Mouse (Mus musculus): ENCODE measurements at regions not wholly inside any gene's neighbourhood (a gene's known extent, or its start where the extent isn't known, plus 50 kb on each side); places are given as distances from the start of the nearest gene placed in this dataset.

DNA sequence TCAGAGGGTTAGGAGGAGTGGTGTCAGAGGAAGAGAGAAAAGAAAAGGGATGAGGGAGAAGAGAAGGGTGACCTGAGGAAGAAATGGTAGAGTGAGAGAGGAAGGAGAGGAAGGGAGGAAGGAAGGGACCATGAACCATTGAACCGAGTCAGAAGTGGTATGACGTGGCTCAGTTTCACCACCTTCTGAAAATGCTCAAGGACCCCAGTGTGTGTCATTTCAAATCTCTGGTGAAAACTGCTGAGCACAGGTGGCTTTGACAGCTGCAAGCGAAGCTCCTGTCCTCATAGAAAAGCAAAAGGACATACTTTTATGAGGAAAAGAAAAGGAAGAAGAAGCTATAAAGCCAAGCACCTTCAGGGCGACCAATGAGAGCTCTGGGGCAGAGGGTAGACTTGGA, 214.3 kb downstream of the Gm9195 start:
- 68% methylated on average over 4 of the region's 4 CpGs for WGBS
- no peak overlapping the region for H3K4me3 ChIP-seq (ENCODE audit: insufficient read depth, low read depth, low read length)
- DNase-seq (ENCODE audit: extremely low read depth, low read depth, low spot score) = no peak

DNA sequence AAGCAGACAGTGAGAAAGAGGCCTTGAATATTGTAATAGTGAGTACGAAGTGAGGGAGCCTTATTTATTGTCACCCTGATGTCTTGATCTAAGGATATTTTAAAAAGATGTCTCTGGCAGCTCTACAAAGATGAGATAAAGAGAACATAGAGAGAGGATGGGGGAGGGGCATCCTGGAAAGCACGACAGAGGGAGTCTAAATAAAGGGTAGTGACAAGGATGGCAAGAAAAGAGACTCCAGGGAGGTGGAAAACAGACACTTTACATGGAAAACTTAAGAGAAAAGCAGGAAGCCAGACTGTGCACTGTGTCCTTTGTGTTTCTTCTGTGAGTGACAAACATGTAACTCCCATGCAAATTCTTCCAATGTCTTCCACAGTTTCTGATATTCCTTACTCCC, 232.4 kb downstream of the Gm9195 start:
- Histone ChIP-seq H3K27me3 (ENCODE audit: control insufficient read depth, insufficient read depth, low read length) (no peaks in the 10 kb centered on the region), H3K36me3 (ENCODE audit: control insufficient read depth, insufficient read depth, low read length) (no peaks in the 10 kb centered on the region), H3K27ac (replicated peaks; ENCODE audit: insufficient read depth, low read depth, low read length) (no peak overlapping the region), H3K79me2 (ENCODE audit: control insufficient read depth, insufficient read depth, low read length) (no peaks in the 10 kb centered on the region), H3K4me3 (ENCODE audit: insufficient read depth, low read depth, low read length) (no peak overlapping the region), H3K9ac (ENCODE audit: low read depth, low read length) (no peak overlapping the region), H3K4me1 (ENCODE audit: control insufficient read depth, insufficient read depth, low read length) (no peaks in the 10 kb centered on the region)
- no peak for TF ChIP-seq POLR2A (IDR thresholded peaks at IDR 0.05; ENCODE audit: extremely low read depth, insufficient read depth, low read length)
- no peak for TF ChIP-seq CTCF (IDR thresholded peaks at IDR 0.05; ENCODE audit: low read depth, low read length)
- WGBS = 46% methylated on average over 2 of the region's 2 CpGs
- DNase-seq (ENCODE audit: extremely low read depth, low read depth, low spot score) = no peak

More for the DNA sequence above, 214.3 kb downstream of the Gm9195 start:
- H3K79me2 ChIP-seq (ENCODE audit: control insufficient read depth, insufficient read depth, low read length) = no peaks in the 10 kb centered on the region
- H3K27me3 ChIP-seq (ENCODE audit: control insufficient read depth, insufficient read depth, low read length) = no peaks in the 10 kb centered on the region; the same call in 1 of the 2 replicates
- TF ChIP-seq POLR2A (IDR thresholded peaks at IDR 0.05; ENCODE audit: extremely low read depth, insufficient read depth, low read length) (no peak), CTCF (IDR thresholded peaks at IDR 0.05; ENCODE audit: low read depth, low read length) (no peak)
- no peak overlapping the region for H3K27ac ChIP-seq (replicated peaks; ENCODE audit: insufficient read depth, low read depth, low read length)
- no peaks in the 10 kb centered on the region for H3K36me3 ChIP-seq (ENCODE audit: control insufficient read depth, insufficient read depth, low read length)
- H3K4me1 ChIP-seq (ENCODE audit: control insufficient read depth, insufficient read depth, low read length) = no peaks in the 10 kb centered on the region
- no peak overlapping the region for H3K9ac ChIP-seq (ENCODE audit: low read depth, low read length)

DNA sequence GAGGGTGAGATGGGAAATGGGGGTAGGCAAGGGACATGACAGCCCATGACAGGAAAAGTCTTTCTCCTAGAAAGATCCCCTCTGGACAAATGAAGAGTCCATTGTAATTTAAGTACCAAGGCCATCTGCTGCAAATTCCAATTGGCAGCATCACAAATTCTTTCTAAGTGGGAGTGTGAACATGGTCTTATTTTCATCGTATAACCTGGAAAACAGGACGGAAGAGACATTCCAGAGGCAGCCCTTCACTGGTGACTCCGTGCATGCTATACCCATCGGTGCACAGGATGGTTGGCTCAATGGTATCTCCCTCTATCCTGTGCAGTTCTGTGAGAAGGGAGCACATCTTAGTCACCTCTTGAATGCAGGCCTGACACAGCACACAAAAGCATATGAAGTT, 249.8 kb downstream of the Gm9195 start:
- Histone ChIP-seq H3K27ac (replicated peaks; ENCODE audit: insufficient read depth, low read depth, low read length) (no peak overlapping the region), H3K27me3 (ENCODE audit: control insufficient read depth, insufficient read depth, low read length) (no peaks in the 10 kb centered on the region), H3K4me3 (ENCODE audit: insufficient read depth, low read depth, low read length) (no peak overlapping the region), H3K36me3 (ENCODE audit: control insufficient read depth, insufficient read depth, low read length) (no peaks in the 10 kb centered on the region), H3K4me1 (ENCODE audit: control insufficient read depth, insufficient read depth, low read length) (no peaks in the 10 kb centered on the region), H3K9ac (ENCODE audit: low read depth, low read length) (no peak overlapping the region), H3K79me2 (ENCODE audit: control insufficient read depth, insufficient read depth, low read length) (no peaks in the 10 kb centered on the region)
- no peak for DNase-seq (ENCODE audit: extremely low read depth, low read depth, low spot score)
- 87% methylated on average over 4 of the region's 4 CpGs for WGBS
- TF ChIP-seq POLR2A (IDR thresholded peaks at IDR 0.05; ENCODE audit: extremely low read depth, insufficient read depth, low read length) = no peak
- TF ChIP-seq CTCF (IDR thresholded peaks at IDR 0.05; ENCODE audit: low read depth, low read length) = no peak

DNA sequence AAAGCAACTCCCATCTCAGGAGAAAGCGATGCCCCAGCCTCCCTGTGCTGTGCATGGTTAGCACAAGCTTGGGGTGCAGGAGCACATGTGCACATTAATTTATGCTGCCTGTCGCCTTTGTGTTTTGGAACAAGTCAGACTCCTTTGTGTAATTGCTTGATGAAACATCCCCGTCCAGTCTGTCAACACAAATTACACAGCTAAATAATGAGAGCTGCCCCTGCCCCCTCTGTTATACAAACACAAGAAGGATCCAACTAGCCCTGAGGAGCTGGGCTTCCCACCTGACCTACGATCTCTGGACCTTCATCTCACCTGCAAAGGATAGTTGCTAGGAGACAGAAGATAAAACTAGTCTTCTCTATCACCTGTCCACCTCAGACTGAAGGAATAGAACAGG, 251.4 kb downstream of the Gm9195 start:
- Histone ChIP-seq H3K9ac (ENCODE audit: low read depth, low read length) (no peak overlapping the region), H3K4me1 (ENCODE audit: control insufficient read depth, insufficient read depth, low read length) (no peaks in the 10 kb centered on the region), H3K27ac (replicated peaks; ENCODE audit: insufficient read depth, low read depth, low read length) (no peak overlapping the region), H3K36me3 (ENCODE audit: control insufficient read depth, insufficient read depth, low read length) (no peaks in the 10 kb centered on the region), H3K79me2 (ENCODE audit: control insufficient read depth, insufficient read depth, low read length) (no peaks in the 10 kb centered on the region), H3K27me3 (ENCODE audit: control insufficient read depth, insufficient read depth, low read length) (no peaks in the 10 kb centered on the region), H3K4me3 (ENCODE audit: insufficient read depth, low read depth, low read length) (no peak overlapping the region)
- DNase-seq (ENCODE audit: extremely low read depth, low read depth, low spot score) = no peak
- 34% methylated on average over 4 of the region's 4 CpGs for WGBS
- no peak for TF ChIP-seq CTCF (IDR thresholded peaks at IDR 0.05; ENCODE audit: low read depth, low read length)
- TF ChIP-seq POLR2A (IDR thresholded peaks at IDR 0.05; ENCODE audit: extremely low read depth, insufficient read depth, low read length) = no peak

DNA sequence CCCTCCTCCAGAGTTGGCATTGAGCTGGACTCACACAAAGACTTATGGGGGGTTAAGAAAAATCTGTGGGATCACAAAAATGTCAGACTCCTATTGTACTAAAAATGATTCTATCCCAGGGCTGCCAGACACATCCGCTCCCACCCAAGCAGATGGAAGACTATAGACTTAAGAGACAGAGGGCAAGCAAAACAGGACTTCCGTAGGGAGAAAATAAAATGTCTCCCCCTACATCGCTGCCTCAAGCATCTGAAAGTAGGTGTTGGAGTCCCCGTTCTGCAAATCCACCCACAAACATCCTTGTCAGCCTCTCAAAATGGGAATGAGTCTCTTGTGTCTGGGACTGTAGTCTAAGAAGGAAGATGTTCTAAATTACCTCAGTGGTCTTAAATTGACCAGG, 253.3 kb downstream of the Gm9195 start:
- H3K79me2 ChIP-seq (ENCODE audit: control insufficient read depth, insufficient read depth, low read length) = no peaks in the 10 kb centered on the region
- no peak for TF ChIP-seq POLR2A (IDR thresholded peaks at IDR 0.05; ENCODE audit: extremely low read depth, insufficient read depth, low read length)
- TF ChIP-seq CTCF (IDR thresholded peaks at IDR 0.05; ENCODE audit: low read depth, low read length) = no peak
- no peaks in the 10 kb centered on the region; the same call in 1 of the 2 replicates for H3K27me3 ChIP-seq (ENCODE audit: control insufficient read depth, insufficient read depth, low read length)
- H3K4me1 ChIP-seq (ENCODE audit: control insufficient read depth, insufficient read depth, low read length) = no peaks in the 10 kb centered on the region
- H3K9ac ChIP-seq (ENCODE audit: low read depth, low read length) = no peak overlapping the region
- WGBS = 84% methylated on average over 4 of the region's 4 CpGs
- H3K4me3 ChIP-seq (ENCODE audit: insufficient read depth, low read depth, low read length) = no peak overlapping the region
- H3K36me3 ChIP-seq (ENCODE audit: control insufficient read depth, insufficient read depth, low read length) = no peaks in the 10 kb centered on the region
- no peak for DNase-seq (ENCODE audit: extremely low read depth, low read depth, low spot score)
- no peak overlapping the region for H3K27ac ChIP-seq (replicated peaks; ENCODE audit: insufficient read depth, low read depth, low read length)

- no peak for TF ChIP-seq POLR2A (IDR thresholded peaks at IDR 0.05; ENCODE audit: extremely low read depth, insufficient read depth, low read length)
- TF ChIP-seq CTCF (IDR thresholded peaks at IDR 0.05; ENCODE audit: low read depth, low read length) = no peak
- Histone ChIP-seq H3K79me2 (ENCODE audit: control insufficient read depth, insufficient read depth, low read length) (no peaks in the 10 kb centered on the region), H3K9ac (ENCODE audit: low read depth, low read length) (no peak overlapping the region), H3K4me1 (ENCODE audit: control insufficient read depth, insufficient read depth, low read length) (no peaks in the 10 kb centered on the region), H3K36me3 (ENCODE audit: control insufficient read depth, insufficient read depth, low read length) (no peaks in the 10 kb centered on the region), H3K4me3 (ENCODE audit: insufficient read depth, low read depth, low read length) (no peak overlapping the region), H3K27ac (replicated peaks; ENCODE audit: insufficient read depth, low read depth, low read length) (no peak overlapping the region), H3K27me3 (ENCODE audit: control insufficient read depth, insufficient read depth, low read length) (no peaks in the 10 kb centered on the region; the same call in 1 of the 2 replicates)
- WGBS = 71% methylated on average over 6 of the region's 6 CpGs
- no peak for DNase-seq (ENCODE audit: extremely low read depth, low read depth, low spot score)
These were observed 257.2 kb downstream of the Gm9195 start for GRCm38 (mm10) chr14:72234234-72235075.

Data from liver, adult 2 months (tissue).